Mouse (Mus musculus) stomach, embryonic 14.5 days (tissue): ENCODE results near the gene Pld6. TPM values are rescaled to one million over a fixed set of nuclear protein-coding genes. Genes with fewer than 3 reads are reported as not detected.

ENCODE experiments used
- ATAC-seq: fragments of 200-750 bp; cut with Nextera tagmentation; 2 replicates; pipeline ENCODE4 v1.8.0; 2017; ENCODE audit warnings: low read depth, moderate TSS enrichment; ENCODE audit not compliant: insufficient number of reproducible peaks, insufficient read depth, low FRiP score
- H3K27ac ChIP-seq: fragments of 300-500 bp; sonication (generic); 2 replicates; pipeline ENCODE4 v1.5.1; 2014; ENCODE audit warnings: mild to moderate bottlenecking, low read length, moderate library complexity, mixed read lengths
- H3K27me3 ChIP-seq: fragments of 300-500 bp; sonication (generic); 2 replicates; pipeline ENCODE4 v1.6.1; 2014; ENCODE audit warnings: low read length, control low read depth, mixed read lengths; ENCODE audit not compliant: control insufficient read depth, insufficient read depth
- H3K36me3 ChIP-seq: fragments of 300-500 bp; sonication (generic); 2 replicates; pipeline ENCODE4 v1.6.1; 2014; ENCODE audit warnings: mild to moderate bottlenecking, control low read depth, low read length, moderate library complexity, mixed read lengths; ENCODE audit not compliant: control insufficient read depth, insufficient read depth
- H3K4me1 ChIP-seq: fragments of 300-500 bp; sonication (generic); 2 replicates; pipeline ENCODE4 v1.6.1; 2014; ENCODE audit warnings: low read length, control low read depth, mixed read lengths; ENCODE audit not compliant: control insufficient read depth, insufficient read depth
- H3K4me2 ChIP-seq: fragments of 300-500 bp; sonication (generic); replicated peaks from 2 replicates; pipeline ENCODE4 v1.6.1; 2014; ENCODE audit warnings: low read depth, low read length, control low read depth
- H3K4me3 ChIP-seq: fragments of 300-500 bp; sonication (generic); 2 replicates; pipeline ENCODE4 v1.5.1; 2014; ENCODE audit warnings: low read depth, low read length, control low read depth
- H3K9ac ChIP-seq: fragments of 300-500 bp; sonication (generic); replicated peaks from 2 replicates; pipeline ENCODE4 v1.6.1; 2014; ENCODE audit warnings: low read depth, mild to moderate bottlenecking, control low read depth, low read length, moderate library complexity, mixed read lengths
- H3K9me3 ChIP-seq: fragments of 300-500 bp; sonication (generic); 2 replicates; pipeline ENCODE4 v1.6.1; 2016; ENCODE audit warnings: low read depth, low read length, control low read depth; ENCODE audit not compliant: control insufficient read depth
- WGBS: fragments of 180-500 bp; shearing (Covaris S2); extraction: QIAGEN DNeasy Blood & Tissue Kit; methylation state at CpG from one replicate; pipeline ENCODE4 v1.1.7; 2014; 5-methylcytosine and 5-hydroxymethylcytosine counted together
- polyA plus RNA-seq: library from polyadenylated mRNA; unstranded; fragments of >200 nt; fragmentation: Nextera tagmentation; extraction: Ambion mirVana; gene quantifications from 2 replicates; pipeline ENCODE4 v1.2.1, GENCODE M21; 2014

Pld6 gene
- polyA plus RNA-seq, 1 experiment from 2014 or later = 1.7 TPM

- Histone ChIP-seq H3K4me1 (peaks cover 2% of the 10 kb centered on the region), H3K4me2 (no peak overlapping the region), H3K36me3 (peaks cover 80% of the 10 kb centered on the region), H3K9me3 (no peaks in the 10 kb centered on the region), H3K27me3 (no peaks in the 10 kb centered on the region), H3K9ac (no peak overlapping the region), H3K27ac (no peak overlapping the region), H3K4me3 (no peak overlapping the region)
- ATAC-seq = no peak
- 89% methylated on average over 14 of the region's 14 CpGs for WGBS
These were observed 16.1 kb upstream of the Pld6 start for GRCm38 (mm10) chr11:59803516-59803915.

GRCm38 (mm10) chr11:59801881-59802280 is 14.4 kb upstream of the Pld6 start:
- Histone ChIP-seq H3K27me3 (no peaks in the 10 kb centered on the region), H3K4me3 (no peak overlapping the region), H3K4me1 (no peaks in the 10 kb centered on the region), H3K9ac (no peak overlapping the region), H3K9me3 (no peaks in the 10 kb centered on the region), H3K4me2 (no peak overlapping the region), H3K27ac (no peak overlapping the region), H3K36me3 (peaks cover 85% of the 10 kb centered on the region)
- WGBS = 95% methylated on average over 8 of the region's 8 CpGs
- no peak for ATAC-seq

- H3K4me2 ChIP-seq = no peak overlapping the region
- H3K27ac ChIP-seq = no peak overlapping the region
- H3K9me3 ChIP-seq = no peaks in the 10 kb centered on the region
- no peak overlapping the region for H3K9ac ChIP-seq
- H3K36me3 ChIP-seq = peaks cover 76% of the 10 kb centered on the region
- H3K4me3 ChIP-seq = no peak overlapping the region
- no peaks in the 10 kb centered on the region for H3K4me1 ChIP-seq
- WGBS = 89% methylated on average over 10 of the region's 10 CpGs
- no peaks in the 10 kb centered on the region for H3K27me3 ChIP-seq
- ATAC-seq = no peak
These were observed 13.0 kb upstream of the Pld6 start for GRCm38 (mm10) chr11:59800412-59800811.

GRCm38 (mm10) chr11:59793390-59793789 is 5.9 kb upstream of the Pld6 start:
- H3K36me3 ChIP-seq = peaks cover 53% of the 10 kb centered on the region
- no peaks in the 10 kb centered on the region for H3K9me3 ChIP-seq
- 88% methylated on average over 6 of the region's 6 CpGs for WGBS
- no peaks in the 10 kb centered on the region for H3K27me3 ChIP-seq
- H3K4me1 ChIP-seq = no peaks in the 10 kb centered on the region
- no peak overlapping the region for H3K9ac ChIP-seq
- no peak overlapping the region for H3K4me3 ChIP-seq
- no peak overlapping the region for H3K27ac ChIP-seq
- ATAC-seq = no peak
- no peak overlapping the region for H3K4me2 ChIP-seq

- Histone ChIP-seq H3K27me3 (no peaks in the 10 kb centered on the region), H3K27ac (no peak overlapping the region), H3K4me2 (no peak overlapping the region), H3K4me1 (peaks cover 5% of the 10 kb centered on the region; the same call in 1 of the 2 replicates), H3K4me3 (no peak overlapping the region), H3K9ac (no peak overlapping the region), H3K36me3 (peaks cover 24% of the 10 kb centered on the region), H3K9me3 (no peaks in the 10 kb centered on the region)
- WGBS = 94% methylated on average over 1 of the region's 1 CpGs
- peak; percentile 66 for ATAC-seq
These were observed 1.9 kb upstream of the Pld6 start for GRCm38 (mm10) chr11:59789311-59789710.

GRCm38 (mm10) chr11:59786444-59787198 is 824 bp downstream of the Pld6 start:
- Histone ChIP-seq H3K4me2 (peak overlapping the region; percentile 96), H3K36me3 (no peaks in the 10 kb centered on the region; the same call in 1 of the 2 replicates), H3K9me3 (no peaks in the 10 kb centered on the region), H3K27ac (no peak overlapping the region), H3K4me3 (peak overlapping the region; percentile 38), H3K9ac (peak overlapping the region; percentile 60), H3K4me1 (peaks cover 5% of the 10 kb centered on the region; the same call in 1 of the 2 replicates), H3K27me3 (no peaks in the 10 kb centered on the region)
- no peak; the same call in 1 of the 2 replicates for ATAC-seq
- 40% methylated on average over 15 of the region's 15 CpGs for WGBS

GRCm38 (mm10) chr11:59783591-59783990 is 3.9 kb downstream of the Pld6 start:
- Histone ChIP-seq H3K4me3 (no peak overlapping the region), H3K9ac (no peak overlapping the region), H3K4me2 (no peak overlapping the region), H3K27ac (no peak overlapping the region), H3K9me3 (no peaks in the 10 kb centered on the region), H3K36me3 (no peaks in the 10 kb centered on the region), H3K4me1 (peaks cover 5% of the 10 kb centered on the region; the same call in 1 of the 2 replicates), H3K27me3 (no peaks in the 10 kb centered on the region)
- 80% methylated on average over 6 of the region's 6 CpGs for WGBS
- no peak for ATAC-seq

GRCm38 (mm10) chr11:59782091-59782590 is 5.3 kb downstream of the Pld6 start:
- 83% methylated on average over 7 of the region's 7 CpGs for WGBS
- no peaks in the 10 kb centered on the region for H3K9me3 ChIP-seq
- H3K27me3 ChIP-seq = no peaks in the 10 kb centered on the region
- no peak overlapping the region for H3K27ac ChIP-seq
- no peak overlapping the region for H3K9ac ChIP-seq
- ATAC-seq = no peak
- H3K4me2 ChIP-seq = no peak overlapping the region
- H3K4me3 ChIP-seq = no peak overlapping the region
- H3K4me1 ChIP-seq = peaks cover 4% of the 10 kb centered on the region; the same call in 1 of the 2 replicates
- H3K36me3 ChIP-seq = peaks cover 6% of the 10 kb centered on the region
